Mouse (Mus musculus) inflammation-experienced regulatory T-cells, adult 6 months (primary cell): ENCODE results near the gene Snx3. TPM values are rescaled to one million over a fixed set of nuclear protein-coding genes. Genes with fewer than 3 reads are reported as not detected.

Experiments used
- ATAC-seq: one replicate; pipeline ENCODE4 v1.8.0; 2017
- polyA plus RNA-seq, 3 experiments: library from polyadenylated mRNA; unstranded; fragments of 100-300 nt; shearing (Covaris generic); gene quantifications; one replicate each; pipeline ENCODE4 v1.2.1; 2017

Snx3 gene
- polyA plus RNA-seq, 3 experiments from 2014 or later: 198 to 221 (median 215) TPM

DNA sequence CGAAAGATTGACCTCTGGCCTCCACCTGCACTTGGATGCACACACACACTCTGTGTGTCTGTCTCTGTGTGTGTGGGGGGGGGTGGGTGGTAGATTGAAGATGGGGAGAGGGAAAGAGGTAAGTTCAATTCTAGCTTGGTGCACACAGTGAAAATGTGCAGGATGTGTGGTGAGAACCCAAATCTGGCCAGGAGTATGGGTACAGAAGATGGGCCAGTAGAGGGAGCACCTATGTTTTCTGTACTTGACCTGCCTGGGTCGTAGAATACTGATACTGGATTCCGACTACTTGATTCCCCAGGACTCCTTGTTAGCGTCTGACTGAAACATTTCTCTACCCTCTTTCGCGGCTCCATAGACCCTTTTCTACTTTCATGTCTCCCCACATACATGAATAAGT is 8.3 kb downstream of the Snx3 start:
- ATAC-seq: peak; percentile 51

DNA sequence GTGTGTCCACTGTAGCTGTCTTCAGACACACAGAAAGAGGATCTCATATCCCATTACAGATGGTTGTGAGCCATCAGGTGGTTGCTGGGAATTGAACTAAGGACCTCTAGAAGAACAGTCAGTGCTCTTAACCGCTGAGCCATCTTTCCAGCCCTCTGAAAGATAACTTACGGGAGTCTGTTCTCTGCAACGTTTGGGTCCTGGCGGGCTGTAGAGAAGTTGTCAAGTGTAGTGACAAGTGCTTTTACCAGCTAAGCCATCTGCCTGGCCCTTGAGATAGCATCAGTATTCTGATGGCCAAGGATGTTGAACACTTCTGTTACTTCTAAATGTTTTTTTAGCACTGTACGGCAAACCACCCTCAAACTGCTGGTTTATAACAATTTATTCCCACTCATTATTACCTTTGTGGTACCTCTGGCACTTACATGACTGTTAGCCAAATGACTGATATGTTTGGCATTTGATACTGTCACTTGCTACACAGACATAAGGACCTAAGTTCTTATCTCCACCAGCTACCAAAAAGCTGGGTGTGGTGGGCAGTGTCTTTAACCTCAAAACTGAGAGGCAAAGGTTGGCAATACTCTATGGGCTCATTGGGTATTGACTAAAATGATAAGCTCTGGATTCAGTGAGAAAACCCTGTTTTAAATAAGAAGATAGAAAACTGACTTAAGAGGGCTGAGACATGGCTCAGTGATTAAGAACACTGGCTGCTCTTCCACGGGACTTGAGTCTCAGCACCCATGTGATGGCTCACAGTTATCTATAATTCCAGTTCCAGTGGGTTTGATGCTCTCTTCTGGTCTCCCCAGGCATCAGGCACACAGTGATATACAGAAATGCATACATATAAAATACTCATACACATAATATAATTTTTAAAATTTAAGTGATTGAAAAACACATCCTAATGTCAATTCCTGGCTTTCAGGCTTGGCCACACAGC is 9.6 kb downstream of the Snx3 start:
- ATAC-seq: no peak

- no peak for ATAC-seq
These were observed 12.3 kb downstream of the Snx3 start for GRCm38 (mm10) chr10:42514125-42514524.

DNA sequence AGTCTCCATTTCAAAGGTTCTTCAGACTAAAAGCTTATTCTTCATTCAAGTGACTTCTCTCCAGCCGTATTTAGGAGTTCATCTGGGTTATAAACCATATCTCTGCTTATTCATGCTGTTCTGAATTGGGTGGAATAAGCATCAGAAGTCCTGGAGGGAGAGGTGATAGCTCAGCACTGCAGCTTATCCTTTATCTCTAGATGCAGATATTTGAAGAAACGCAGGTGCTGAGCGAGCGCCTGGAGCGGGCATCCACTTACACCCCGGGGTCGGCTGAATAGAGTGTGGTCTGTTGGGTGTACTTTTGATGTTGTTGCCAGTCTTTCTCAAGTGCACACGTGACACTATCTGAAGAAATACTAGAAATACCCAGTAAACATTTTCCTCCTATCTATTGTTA is 16.5 kb downstream of the Snx3 start:
- ATAC-seq: no peak

DNA sequence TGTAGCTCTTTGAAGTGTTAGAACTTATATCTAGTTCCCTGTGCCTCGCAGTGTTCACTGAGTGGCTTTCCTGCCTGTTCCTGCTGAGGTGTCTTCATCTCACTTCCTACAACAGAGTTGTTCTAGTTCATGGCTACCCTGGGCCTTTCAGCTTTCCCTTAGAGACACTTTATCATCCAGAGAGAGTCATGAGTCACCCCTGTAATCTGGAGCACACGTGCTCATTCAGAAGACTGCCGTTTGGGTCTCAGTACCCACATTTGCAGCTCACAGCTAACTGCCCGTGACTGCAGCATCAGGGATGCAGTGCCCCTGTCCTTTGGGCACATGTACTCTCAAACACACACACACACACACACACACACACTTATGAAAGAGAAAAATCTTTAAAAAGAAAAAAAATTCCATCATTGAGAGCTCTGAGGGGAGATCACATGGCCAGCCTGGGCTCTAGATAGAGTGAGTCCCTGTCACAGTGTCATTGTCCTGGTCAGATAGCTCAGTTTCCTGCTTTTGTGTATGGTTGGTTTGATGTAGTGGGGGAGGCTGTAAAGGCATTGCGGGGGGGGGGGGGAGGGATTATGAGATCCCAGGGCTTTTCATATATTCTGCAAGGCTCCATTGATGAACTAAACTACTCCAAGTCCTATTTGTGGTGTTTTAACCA is 19.6 kb downstream of the Snx3 start:
- no peak for ATAC-seq

GRCm38 (mm10) chr10:42522912-42523311 is 21.1 kb downstream of the Snx3 start:
- ATAC-seq: no peak

GRCm38 (mm10) chr10:42523556-42524162 is 21.8 kb downstream of the Snx3 start:
- ATAC-seq: no peak

- no peak for ATAC-seq
These were observed 23.9 kb downstream of the Snx3 start for GRCm38 (mm10) chr10:42525682-42526081.

GRCm38 (mm10) chr10:42533836-42534453 is 32.1 kb downstream of the Snx3 start:
- ATAC-seq: no peak

DNA sequence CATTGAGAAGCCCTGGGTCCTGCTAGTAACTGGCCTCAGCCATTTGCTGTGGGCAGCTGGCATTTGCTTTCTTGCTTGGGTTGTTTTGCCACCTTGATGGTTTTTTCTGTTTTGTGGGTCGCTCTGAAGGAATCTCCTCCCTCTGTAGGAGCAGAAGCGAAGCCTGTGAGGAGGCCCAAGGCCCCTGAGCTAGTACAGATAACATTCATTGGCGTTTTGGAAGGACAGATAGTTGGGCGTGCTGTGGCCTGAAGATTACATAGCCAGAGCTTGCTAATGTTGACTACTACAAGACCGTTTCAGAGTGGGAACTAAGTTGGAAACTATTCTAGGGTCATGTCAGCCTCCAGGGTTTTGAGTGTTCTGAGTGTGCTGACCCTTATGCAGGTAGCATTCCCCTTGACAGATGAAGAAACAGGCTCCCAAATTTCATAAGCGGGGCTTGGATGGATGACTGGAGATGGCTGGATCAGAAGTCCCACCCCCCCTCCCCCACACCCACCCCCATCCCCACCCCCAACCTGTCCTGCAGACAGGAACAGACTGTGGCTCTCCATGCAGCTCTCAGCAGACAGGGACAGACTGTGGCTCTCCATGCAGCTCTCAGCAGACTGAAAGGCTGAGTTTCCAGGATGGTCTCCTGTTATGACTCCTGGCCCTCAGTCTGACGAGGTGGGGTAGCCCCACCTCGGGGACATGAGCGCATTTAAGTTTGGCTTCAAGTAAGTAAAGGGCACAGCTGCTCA is 35.9 kb downstream of the Snx3 start:
- no peak for ATAC-seq

DNA sequence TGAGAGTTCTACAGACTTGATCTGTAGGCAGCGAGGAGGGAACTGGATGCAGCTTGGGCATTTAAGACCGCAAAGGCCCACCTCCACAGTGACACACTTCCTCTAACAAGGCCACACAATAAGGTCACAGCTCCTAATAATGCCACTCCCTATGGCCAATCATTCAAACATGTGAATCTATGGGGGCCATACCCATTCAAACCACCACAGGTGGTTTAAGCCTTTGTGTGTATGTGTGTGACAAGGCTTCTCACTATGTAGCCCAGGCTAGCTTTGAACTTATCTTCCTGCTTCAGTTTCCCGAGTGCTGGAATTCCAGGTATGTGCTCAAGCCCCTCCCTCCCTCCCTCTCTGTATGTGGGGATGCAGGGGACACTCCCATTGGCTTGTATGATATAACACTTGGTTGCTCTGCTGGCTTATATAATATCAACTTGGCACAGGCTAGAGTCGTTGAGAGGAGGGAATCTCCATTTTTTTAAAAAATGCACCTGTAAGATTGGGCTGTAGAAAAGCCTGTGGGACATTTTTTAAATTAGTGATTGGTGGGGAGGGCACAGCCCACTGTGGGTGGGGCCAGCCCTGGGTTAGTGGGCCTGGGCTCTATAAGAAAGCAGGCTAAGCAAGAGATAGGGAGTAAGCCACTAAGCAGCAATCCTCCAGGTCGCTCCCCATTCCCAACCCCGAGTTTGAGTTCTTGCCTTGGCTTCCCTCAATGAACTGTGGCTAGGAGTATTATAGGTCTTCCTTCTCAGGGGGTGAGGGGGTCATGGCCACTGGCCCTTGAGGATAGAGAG is 44.1 kb downstream of the Snx3 start:
- no peak for ATAC-seq

GRCm38 (mm10) chr10:42546507-42546906 is 44.7 kb downstream of the Snx3 start:
- no peak for ATAC-seq

- ATAC-seq: no peak
These were observed 57.9 kb downstream of the Snx3 start for GRCm38 (mm10) chr10:42559581-42560200.

DNA sequence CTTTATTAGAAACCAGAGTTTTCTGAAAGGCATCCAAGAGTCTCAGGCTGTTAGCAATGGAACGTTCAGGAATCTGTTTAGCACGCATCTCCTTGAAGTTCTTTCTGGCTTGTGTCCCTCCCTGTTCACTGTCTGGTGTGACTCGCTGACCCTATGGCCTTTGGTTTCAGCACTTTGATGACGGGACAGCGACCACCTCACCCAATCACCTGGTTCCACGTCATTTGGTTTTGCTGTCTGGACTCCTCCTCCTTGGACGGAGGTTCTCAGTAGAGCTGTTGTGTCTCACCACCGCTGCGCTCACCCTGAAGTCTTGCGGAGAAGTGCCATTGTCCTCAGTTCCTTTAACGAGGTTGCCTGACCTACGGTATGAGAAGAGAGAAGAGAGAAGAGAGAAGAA is 60.4 kb downstream of the Snx3 start:
- no peak for ATAC-seq

- ATAC-seq: no peak
These were observed 70.7 kb downstream of the Snx3 start for GRCm38 (mm10) chr10:42572567-42572966.

GRCm38 (mm10) chr10:42572971-42573370 is 71.1 kb downstream of the Snx3 start:
- no peak for ATAC-seq

DNA sequence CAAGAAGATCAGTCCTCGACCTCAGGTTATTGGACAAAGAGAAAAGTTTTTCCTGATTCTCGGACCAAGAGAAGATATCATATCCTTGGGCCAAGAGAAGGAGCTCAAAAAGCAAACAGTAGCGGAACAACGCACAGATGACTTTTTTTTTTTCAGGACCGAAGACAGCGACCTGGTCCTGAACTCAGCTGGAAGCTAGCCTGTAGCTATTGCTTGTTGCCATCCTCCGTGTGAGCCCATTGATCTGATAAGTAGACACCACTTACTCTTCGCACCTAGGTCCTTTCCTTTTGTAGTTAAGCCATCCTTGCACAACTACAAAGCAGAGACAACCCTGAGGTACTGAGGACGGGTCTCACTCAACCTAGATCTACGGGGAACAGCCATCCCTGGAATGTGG is 72.8 kb downstream of the Snx3 start:
- ATAC-seq: no peak

DNA sequence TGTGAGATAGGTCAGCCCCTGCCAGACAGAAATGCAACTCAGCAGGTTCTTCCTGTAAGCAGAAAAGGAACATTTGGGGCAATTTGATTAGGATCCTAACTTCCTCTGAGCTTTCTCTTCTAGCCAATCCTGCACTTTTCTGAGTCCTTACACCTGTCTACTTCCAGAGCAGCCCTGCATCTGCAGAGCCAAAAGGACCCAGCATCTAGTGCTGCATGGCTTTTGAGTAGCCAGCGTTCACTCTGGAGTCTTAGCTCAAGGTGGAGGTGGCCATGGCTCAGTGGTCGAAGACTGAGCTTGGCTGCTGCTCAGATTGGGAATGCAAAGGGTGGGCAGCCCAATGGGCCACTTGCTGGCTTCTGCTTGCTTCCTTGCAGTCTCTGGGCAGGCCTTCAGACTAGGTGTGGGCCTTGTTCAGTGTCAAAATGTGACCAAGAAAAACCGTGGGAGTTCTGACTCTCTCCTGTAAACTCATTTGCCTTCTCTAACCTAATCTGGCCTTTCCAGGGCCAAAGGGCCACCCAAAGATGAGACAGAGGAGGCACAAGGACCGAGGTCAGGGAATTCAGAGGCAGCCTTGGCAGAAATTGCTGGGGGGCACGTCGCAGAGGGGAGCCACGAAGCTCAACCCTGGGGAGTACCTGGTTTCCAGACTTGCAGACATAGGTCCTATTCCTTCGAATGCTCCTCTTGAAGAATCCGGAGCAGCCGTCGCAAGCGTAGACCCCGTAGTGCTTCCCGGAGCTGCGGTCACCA is 75.9 kb downstream of the Snx3 start:
- no peak for ATAC-seq

GRCm38 (mm10) chr10:42578281-42578675 is 76.4 kb downstream of the Snx3 start:
- no peak for ATAC-seq
